Mouse (Mus musculus): ENCODE results near the gene Vmn1r230.

The Vmn1r230 gene

DNA sequence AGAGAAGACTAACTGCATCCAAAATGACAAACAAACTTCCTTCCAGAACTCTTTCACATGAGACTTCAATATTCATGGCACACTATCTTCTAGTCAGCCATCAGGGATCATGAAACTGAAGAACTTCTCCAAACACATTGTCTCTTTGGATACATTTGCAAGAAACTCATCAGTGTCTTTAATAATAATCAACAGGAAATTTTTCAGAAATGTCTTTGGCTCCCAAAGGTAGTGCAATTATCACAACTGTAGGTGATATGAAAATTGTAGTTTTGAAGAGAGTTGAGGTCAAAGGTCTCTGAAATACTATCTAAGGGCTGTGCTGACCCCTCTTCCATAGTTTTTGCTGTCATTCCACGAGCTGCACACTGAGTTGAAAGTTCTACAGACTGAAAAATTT is at the start of gene Vmn1r230:
Vmn1r230 (plus strand) TSS at position 301 of the 400 bp plus-strand sequence.
- no peak for DNase-seq

- no peak for DNase-seq
These were observed 29.0 kb upstream of the Vmn1r230 start, which contains the start of gene Vmn1r229 for GRCm38 (mm10) chr17:20811255-20811654. Gene Vmn1r229 (plus strand): TSS chr17:20811555.
